Mouse (Mus musculus): ENCODE data around the gene H2-T22.
"Not testable (repeated sequence)": the region's sequence is repeated elsewhere in the genome, so short reads cannot be mapped to it uniquely, and the experiment has no call there.

The H2-T22 gene

GRCm38 (mm10) chr17:36042610-36043169 lies at the start of gene H2-T22, which contains the start of gene Gm6034:
Gene H2-T22, minus strand, starts transcription at chr17:36042747.
Gene Gm6034, plus strand, starts transcription at chr17:36042961.
- DNase-seq (ENCODE audit: inconsistent ontology term) = peak; percentile 98

GRCm38 (mm10) chr17:36091933-36092332 lies 49.4 kb upstream of the H2-T22 start:
- DNase-seq (ENCODE audit: inconsistent ontology term) = not testable (repeated sequence)

GRCm38 (mm10) chr17:36085976-36086375 lies 43.4 kb upstream of the H2-T22 start:
- not testable (repeated sequence) for DNase-seq (ENCODE audit: inconsistent ontology term)

- DNase-seq (ENCODE audit: inconsistent ontology term) = no peak
Measured at GRCm38 (mm10) chr17:36083870-36084451, 41.4 kb upstream of the H2-T22 start.

GRCm38 (mm10) chr17:36083266-36083869 lies 40.8 kb upstream of the H2-T22 start:
- DNase-seq (ENCODE audit: inconsistent ontology term) = peak; percentile 80

- not testable (repeated sequence) for DNase-seq (ENCODE audit: inconsistent ontology term)
Measured at GRCm38 (mm10) chr17:36082519-36083232, 40.1 kb upstream of the H2-T22 start.

- not testable (repeated sequence) for DNase-seq (ENCODE audit: inconsistent ontology term)
Measured at GRCm38 (mm10) chr17:36081901-36082300, 39.4 kb upstream of the H2-T22 start.

- DNase-seq (ENCODE audit: inconsistent ontology term) = peak; percentile 27
Measured at GRCm38 (mm10) chr17:36060829-36061228, 18.3 kb upstream of the H2-T22 start.

- not testable (repeated sequence) for DNase-seq (ENCODE audit: inconsistent ontology term)
Measured at GRCm38 (mm10) chr17:36058362-36058761, 15.8 kb upstream of the H2-T22 start, which contains the start of gene Gm11127. Gene Gm11127, minus strand, starts transcription at chr17:36058371.

- DNase-seq (ENCODE audit: inconsistent ontology term) = not testable (repeated sequence)
Measured at GRCm38 (mm10) chr17:36057927-36058326, 15.4 kb upstream of the H2-T22 start.

- no peak for DNase-seq (ENCODE audit: inconsistent ontology term)
Measured at GRCm38 (mm10) chr17:36043286-36043685, 739 bp upstream of the H2-T22 start.

- not testable (repeated sequence) for DNase-seq (ENCODE audit: inconsistent ontology term)
Measured at GRCm38 (mm10) chr17:36042055-36042454, 492 bp downstream of the H2-T22 start.

- DNase-seq (ENCODE audit: inconsistent ontology term) = not testable (repeated sequence)
Measured at GRCm38 (mm10) chr17:36040604-36041003, 1.9 kb downstream of the H2-T22 start.

GRCm38 (mm10) chr17:36036126-36036525 lies 6.4 kb downstream of the H2-T22 start:
- DNase-seq (ENCODE audit: inconsistent ontology term) = not testable (repeated sequence)

- not testable (repeated sequence) for DNase-seq (ENCODE audit: inconsistent ontology term)
Measured at GRCm38 (mm10) chr17:36035010-36035638, 7.4 kb downstream of the H2-T22 start.

GRCm38 (mm10) chr17:36034524-36034923 lies 8.0 kb downstream of the H2-T22 start:
- not testable (repeated sequence) for DNase-seq (ENCODE audit: inconsistent ontology term)

GRCm38 (mm10) chr17:36032351-36032875 lies 10.1 kb downstream of the H2-T22 start, which contains the start of gene H2-T23:
Gene H2-T23, minus strand, starts transcription at chr17:36032855.
- DNase-seq (ENCODE audit: inconsistent ontology term) = peak; percentile 65

- DNase-seq (ENCODE audit: inconsistent ontology term) = peak; percentile 42
Measured at GRCm38 (mm10) chr17:36031583-36032331, 10.8 kb downstream of the H2-T22 start.

GRCm38 (mm10) chr17:36030703-36031582 lies 11.6 kb downstream of the H2-T22 start:
- DNase-seq (ENCODE audit: inconsistent ontology term) = not testable (repeated sequence)

Data from Muller cell, postnatal 12 days (primary cell).